Mouse (Mus musculus) liver, adult 2 months (tissue): ENCODE results near the gene Csnk1e. TPM values are rescaled to one million over a fixed set of nuclear protein-coding genes. Genes with fewer than 3 reads are reported as not detected.
A peak's percentile ranks its signal among the peaks of the same experiment; 100 is the strongest.

ENCODE experiments used
- DNase-seq: peaks from one replicate; pipeline ENCODE4 v3.0.0-alpha.2; 2011; ENCODE audit warnings: low read depth, low spot score; ENCODE audit errors: extremely low read depth
- H3K27ac ChIP-seq: fragments of 200-500 bp; replicated peaks from 2 replicates; pipeline ENCODE4 v1.5.1; 2012; ENCODE audit warnings: low read depth, mild to moderate bottlenecking, control low read depth, inconsistent platforms, low read length; ENCODE audit not compliant: insufficient read depth
- H3K27me3 ChIP-seq: fragments of 200-500 bp; 2 replicates; pipeline ENCODE4 v1.6.1; 2012; ENCODE audit warnings: mild to moderate bottlenecking, moderate library complexity, low read length, inconsistent platforms; ENCODE audit not compliant: control insufficient read depth, insufficient read depth
- H3K36me3 ChIP-seq: fragments of 200-500 bp; 2 replicates; pipeline ENCODE4 v1.6.1; 2012; ENCODE audit warnings: low read length, inconsistent platforms; ENCODE audit not compliant: control insufficient read depth, insufficient read depth
- H3K4me1 ChIP-seq: fragments of 200-500 bp; 2 replicates; pipeline ENCODE4 v1.6.1; 2011; ENCODE audit warnings: low read length; ENCODE audit not compliant: control insufficient read depth, insufficient read depth
- H3K4me3 ChIP-seq: fragments of 200-500 bp; 2 replicates; pipeline ENCODE4 v1.5.1; 2011; ENCODE audit warnings: low read depth, mild to moderate bottlenecking, control low read depth, low read length, moderate library complexity; ENCODE audit not compliant: insufficient read depth
- H3K79me2 ChIP-seq: fragments of 200-500 bp; 2 replicates; pipeline ENCODE4 v1.6.1; 2012; ENCODE audit warnings: inconsistent platforms, mild to moderate bottlenecking, low read length, moderate library complexity; ENCODE audit not compliant: control insufficient read depth, insufficient read depth
- H3K9ac ChIP-seq: fragments of 200-500 bp; 2 replicates; pipeline ENCODE4 v1.6.1; 2012; ENCODE audit warnings: low read depth, mild to moderate bottlenecking, control low read depth, inconsistent platforms, low read length
- CTCF ChIP-seq: fragments of 200-500 bp; IDR thresholded peaks from 2 replicates; pipeline ENCODE4 v1.5.1; 2011; ENCODE audit warnings: low read depth, low read length, control low read depth
- POLR2A ChIP-seq: fragments of 200-500 bp; IDR thresholded peaks from 2 replicates; pipeline ENCODE4 v1.6.1; 2011; ENCODE audit warnings: low read length, control low read depth; ENCODE audit not compliant: insufficient read depth; ENCODE audit errors: extremely low read depth
- WGBS: fragments of 180-500 bp; shearing (Covaris S2); methylation state at CpG from one replicate; pipeline ENCODE4 v1.1.7; 2018; 5-methylcytosine and 5-hydroxymethylcytosine counted together
- polyA plus RNA-seq: library from polyadenylated mRNA; depleted of rRNA; stranded (reverse); fragments of >200 nt; gene quantifications from 2 replicates; pipeline ENCODE4 v1.2.3, GENCODE M21; 2012
- total RNA-seq: library from RNA; depleted of rRNA; stranded (reverse); fragments of >200 nt; gene quantifications from 2 replicates; pipeline ENCODE4 v1.2.3, GENCODE M21; 2014

Gene Csnk1e
- total and polyA plus RNA-seq, 2 experiments, result 4.3 to 6.6 TPM

DNA sequence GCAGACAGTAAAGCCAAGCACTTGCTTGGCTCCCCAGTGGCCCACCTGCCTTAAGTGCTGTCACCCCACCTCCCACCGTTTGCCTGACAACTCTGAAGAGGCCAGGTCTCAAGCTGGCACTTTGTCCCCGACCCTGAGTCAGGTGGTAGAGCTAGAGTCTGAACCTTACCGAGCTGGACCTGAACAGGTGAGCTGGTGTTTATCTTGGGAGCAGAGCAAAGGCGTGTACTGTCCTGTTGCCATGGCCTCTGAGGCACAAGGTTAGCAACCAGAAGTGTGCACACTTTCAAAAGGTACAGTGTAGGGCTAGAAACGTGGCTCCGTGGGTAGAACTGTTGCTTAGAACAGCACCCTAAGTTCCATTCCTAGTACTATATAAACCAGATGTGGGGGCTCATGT, 67.2 kb downstream of the Csnk1e start:
- WGBS, result 26% methylated on average over 6 of the region's 6 CpGs
- peaks cover 5% of the 10 kb centered on the region; the same call in 1 of the 2 replicates for H3K79me2 ChIP-seq
- TF ChIP-seq POLR2A, result no peak
- TF ChIP-seq CTCF, result no peak
- H3K36me3 ChIP-seq, result no peaks in the 10 kb centered on the region
- H3K27me3 ChIP-seq, result no peaks in the 10 kb centered on the region
- peak overlapping the region; percentile 97 for H3K27ac ChIP-seq
- DNase-seq, result peak; percentile 98
- H3K4me1 ChIP-seq, result peaks cover 47% of the 10 kb centered on the region
- no peak overlapping the region for H3K4me3 ChIP-seq
- peak overlapping the region; percentile 53 for H3K9ac ChIP-seq

DNA sequence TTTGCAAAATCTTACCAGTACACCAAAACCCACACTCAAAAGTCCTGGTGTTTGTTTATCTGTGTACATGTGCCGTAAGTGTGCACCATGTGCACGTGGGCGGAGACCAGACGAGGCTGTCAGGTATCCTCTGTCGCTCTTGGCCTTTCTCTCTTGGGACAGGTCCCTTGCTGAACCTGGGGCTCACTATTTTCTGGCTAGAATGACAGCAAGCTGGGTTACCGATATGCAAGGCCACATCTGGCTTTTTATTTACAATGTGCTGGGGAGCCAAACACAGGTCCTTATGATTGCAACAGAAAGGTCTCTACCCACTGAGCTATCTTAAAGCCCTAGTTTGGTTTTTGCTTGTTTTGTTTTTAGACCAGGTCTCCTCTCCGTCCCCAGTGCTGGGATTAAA, 67.8 kb downstream of the Csnk1e start:
- H3K4me1 ChIP-seq, result peaks cover 41% of the 10 kb centered on the region
- peak overlapping the region; percentile 97 for H3K27ac ChIP-seq
- TF ChIP-seq POLR2A (no peak), CTCF (no peak)
- WGBS, result 26% methylated on average over 7 of the region's 7 CpGs
- no peaks in the 10 kb centered on the region for H3K27me3 ChIP-seq
- H3K79me2 ChIP-seq, result peaks cover 5% of the 10 kb centered on the region; the same call in 1 of the 2 replicates
- H3K4me3 ChIP-seq, result no peak overlapping the region
- no peaks in the 10 kb centered on the region for H3K36me3 ChIP-seq
- 0 out of 2 replicates have a peak overlapping the region, but pooled peaks have one; percentile 53 for H3K9ac ChIP-seq
- DNase-seq, result peak; percentile 93

DNA sequence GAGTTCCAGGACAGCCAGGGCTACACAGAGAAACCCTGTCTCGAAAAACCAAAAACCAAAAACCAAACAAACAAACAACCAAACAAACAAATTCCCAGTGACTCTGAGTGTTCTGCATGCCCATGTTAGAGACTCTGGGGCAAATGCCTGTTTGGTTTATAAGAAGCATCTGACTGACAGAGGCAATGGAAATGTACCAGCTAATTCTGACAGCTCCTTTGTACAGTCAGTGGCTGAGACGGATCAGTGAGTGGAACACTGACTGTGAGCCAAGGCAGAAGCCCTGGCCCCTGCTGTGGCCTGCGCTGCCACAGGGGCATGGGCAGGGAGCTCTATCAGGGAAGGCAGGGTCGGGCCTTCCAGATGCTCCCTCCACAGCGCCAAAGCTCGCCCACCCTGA, 68.3 kb downstream of the Csnk1e start:
- Histone ChIP-seq H3K4me1 (peaks cover 36% of the 10 kb centered on the region), H3K79me2 (peaks cover 5% of the 10 kb centered on the region; the same call in 1 of the 2 replicates), H3K9ac (peak overlapping the region; percentile 6; the same call in 1 of the 2 replicates), H3K27ac (peak overlapping the region; percentile 97), H3K36me3 (no peaks in the 10 kb centered on the region), H3K4me3 (no peak overlapping the region), H3K27me3 (no peaks in the 10 kb centered on the region)
- WGBS, result 54% methylated on average over 6 of the region's 6 CpGs
- DNase-seq, result no peak
- TF ChIP-seq CTCF (no peak), POLR2A (no peak)

DNA sequence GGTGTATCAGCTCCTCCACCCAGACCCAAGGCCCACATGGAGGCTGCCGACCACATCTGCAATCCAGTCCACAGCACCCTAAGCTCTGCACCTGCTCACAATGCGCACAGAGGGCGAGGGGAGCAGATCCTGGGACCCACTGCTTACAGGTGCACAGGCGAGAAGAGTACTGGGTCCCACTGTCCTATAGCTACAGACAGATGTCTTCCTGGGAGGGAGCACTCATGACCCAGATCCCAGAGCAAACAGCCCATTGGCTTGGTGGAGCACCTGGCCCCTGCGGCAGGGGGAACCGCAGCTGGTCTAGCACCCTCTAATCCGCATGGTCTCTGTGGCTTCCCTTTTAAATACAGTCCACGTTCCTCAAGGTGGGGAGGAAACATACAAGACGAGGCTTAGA, 73.7 kb downstream of the Csnk1e start:
- WGBS, result 91% methylated on average over 9 of the region's 9 CpGs
- no peak for DNase-seq

DNA sequence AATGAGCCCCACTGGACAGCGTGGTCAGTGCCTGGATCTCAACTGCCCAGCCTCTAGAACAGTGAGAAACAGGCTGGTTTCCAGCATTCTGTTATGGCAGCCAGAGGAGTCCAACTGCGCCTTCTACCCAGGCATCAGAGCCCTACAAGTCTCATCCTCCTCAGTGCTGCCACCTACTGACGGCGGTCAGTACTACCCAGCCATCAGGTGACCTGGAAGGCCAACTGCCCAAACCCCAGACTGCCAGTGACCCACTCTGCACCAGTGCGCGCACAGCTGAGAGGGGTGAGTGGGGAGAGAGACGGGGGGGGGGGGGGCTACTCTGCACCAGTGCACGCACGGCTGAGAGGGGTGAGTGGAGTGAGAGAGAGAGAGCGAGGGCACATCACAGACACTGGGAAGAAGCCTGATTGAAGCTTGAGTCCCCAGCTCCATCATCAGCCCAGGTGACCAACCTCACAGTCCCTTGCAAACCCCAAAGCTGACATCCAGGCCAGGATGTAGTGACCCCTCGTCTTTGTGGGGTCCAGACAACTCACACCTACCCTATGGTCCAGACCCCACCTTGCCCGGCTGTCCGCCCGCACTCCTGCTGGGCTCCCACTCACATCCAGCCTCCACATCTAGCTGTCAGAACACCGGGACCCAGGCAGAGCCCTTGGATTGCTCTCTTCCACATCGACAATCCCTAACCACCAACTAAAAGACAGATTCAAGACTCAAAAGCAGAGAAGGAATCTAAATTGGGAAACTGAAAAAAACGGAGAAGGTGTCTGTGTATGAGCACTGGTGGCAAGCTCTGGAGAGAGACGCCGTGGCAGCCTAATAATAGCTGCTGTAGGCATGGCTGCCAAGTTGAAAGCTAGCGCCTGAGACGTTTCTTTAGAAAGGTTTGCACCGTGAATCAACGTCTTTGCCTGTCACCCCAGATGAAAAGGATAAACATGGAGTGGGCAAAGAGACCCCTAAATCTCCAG, 74.6 kb downstream of the Csnk1e start:
- Histone ChIP-seq H3K36me3 (no peaks in the 10 kb centered on the region), H3K4me3 (no peak overlapping the region), H3K4me1 (no peaks in the 10 kb centered on the region), H3K27me3 (no peaks in the 10 kb centered on the region), H3K27ac (no peak overlapping the region), H3K79me2 (peaks cover 11% of the 10 kb centered on the region; the same call in 1 of the 2 replicates), H3K9ac (no peak overlapping the region)
- WGBS, result 59% methylated on average over 22 of the region's 23 CpGs
- TF ChIP-seq CTCF (peak; percentile 97), POLR2A (no peak)
- DNase-seq, result peak; percentile 59

More for the DNA sequence above, 73.7 kb downstream of the Csnk1e start:
- H3K9ac ChIP-seq, result no peak overlapping the region
- no peaks in the 10 kb centered on the region for H3K27me3 ChIP-seq
- H3K4me1 ChIP-seq, result no peaks in the 10 kb centered on the region
- peaks cover 11% of the 10 kb centered on the region; the same call in 1 of the 2 replicates for H3K79me2 ChIP-seq
- H3K27ac ChIP-seq, result no peak overlapping the region
- no peaks in the 10 kb centered on the region for H3K36me3 ChIP-seq
- H3K4me3 ChIP-seq, result no peak overlapping the region
- TF ChIP-seq CTCF (no peak), POLR2A (no peak)
